In genomic region chr11:119431516-119431915, GRCm38 (mm10) we compare ENCODE assay signal across 22 mouse cellular contexts. TPM values are rescaled to one million over a fixed set of nuclear protein-coding genes. Genes with fewer than 3 reads are reported as not detected.
DNase-seq lines count a peak whose midpoint lies in the region; TF ChIP-seq lines count a peak whose summit lies in the region.
"Had no signal": no experiment of that assay in that cellular context is flagged by ENCODE, and none has a peak within 500 bp of the region (broad histone marks: within the 10 kb centered on the region; RNA-seq: fewer than 3 reads in every experiment).

No protein-coding gene starts in this region.

- no peak overlapping the region for H3K4me3 ChIP-seq in lung, adult 2 months (replicated peaks; ENCODE audit: extremely low read depth, low read depth, low read length)
- H3K4me3 ChIP-seq: erythroblast, embryonic 14.5 days; hindbrain, embryonic 10.5 days; kidney, embryonic 15.5 days; layer of hippocampus, adult 2 months; liver, embryonic 15.5 days; midbrain, embryonic 13.5 days; neural tube, embryonic 13.5 days; stomach, embryonic 15.5 days had no signal

- DNase-seq in lung, adult 18-20 months = peak; percentile 30 to 40
- no peak for DNase-seq in lung, adult 2 months
- peak; percentile 63 for DNase-seq in gastrocnemius, postnatal 10 days
- DNase-seq in lung, postnatal 10 days = peak; percentile 67
- DNase-seq in thymus, postnatal 25 days = no peak
- no peak for DNase-seq in B cell, adult 2 months
- DNase-seq in layer of hippocampus, adult 11-12 months (ENCODE audit: low spot score) = no peak
- DNase-seq: adrenal gland, adult 2 months; cerebellum, adult 9-11 months; heart, postnatal 14 days; kidney, adult 18-20 months; kidney, postnatal 25 days; layer of hippocampus, postnatal 36 days; liver had no signal

- no peak for TF ChIP-seq POLR2A in lung, adult 2 months (IDR thresholded peaks at IDR 0.05; ENCODE audit: borderline replicate concordance, extremely low read depth, low read depth, low read length)

- H3K4me1 ChIP-seq in lung, adult 2 months (ENCODE audit: control insufficient read depth, insufficient read depth, low read length) = peaks cover 3% of the 10 kb centered on the region

- WGBS in lung, adult 2 months = 85% methylated on average over 12 of the region's 12 CpGs

- TF ChIP-seq CTCF in lung, adult 2 months (IDR thresholded peaks at IDR 0.05; ENCODE audit: insufficient read depth, low read length) = no peak

RNA-seq across cellular contexts. Expression of gene Rnf213, which starts 38.6 kb away (rescaled TPM):
- polyA plus RNA-seq in lung, adult 2 months (2012; rRNA removed) = 19.5 and 24.3 TPM in 2 replicates
- total RNA-seq in gastrocnemius, postnatal 10 days (2021) = 10 to 100 TPM in 1 of 2 experiments, 1 to 10 TPM in 1; 6.9 to 10.1 TPM

RNA-seq across cellular contexts. Expression of gene Endov, which starts 59.6 kb away (rescaled TPM):
- polyA plus RNA-seq in lung, adult 2 months (2012; rRNA removed) = 16.0 and 21.9 TPM in 2 replicates
- 10 to 100 TPM in 1 of 2 experiments, 1 to 10 TPM in 1; 9.7 to 12.9 TPM for total RNA-seq in gastrocnemius, postnatal 10 days (2021)

Comparison
In these comparisons a context has a peak if more than half of its experiments do, and no peak if none do; other contexts are left out.
1. DNase-seq: peak in lung, adult 18-20 months (2 of 2), gastrocnemius, postnatal 10 days (single experiment) and lung, postnatal 10 days (single experiment); none in lung, adult 2 months (single experiment), thymus, postnatal 25 days (single experiment), B cell, adult 2 months (0 of 2) and layer of hippocampus, adult 11-12 months (single experiment).